Mouse (Mus musculus) heart, adult 8-10 months (tissue): Measurements from ENCODE around the gene Nup160. TPM values are rescaled to one million over a fixed set of nuclear protein-coding genes. Genes with fewer than 3 reads are reported as not detected.
A peak's percentile ranks its signal among the peaks of the same experiment; 100 is the strongest.

Source experiments
- DNase-seq: peaks from one replicate; pipeline ENCODE4 v3.0.0; 2022; ENCODE audit warnings: low spot score
- total RNA-seq, 4 experiments: library from RNA; stranded (reverse); gene quantifications; 2 replicates each; pipeline ENCODE4 v1.2.4; 2022

Nup160 gene
- total RNA-seq, 4 experiments from 2014 or later, result 9.6 to 14.1 (median 13.6) TPM

GRCm38 (mm10) chr2:90745053-90745678, 68.2 kb downstream of the Nup160 start, which contains the start of gene Fnbp4:
Gene Fnbp4, plus strand, starts transcription at chr2:90745370.
- DNase-seq, result peak; percentile 99

DNA sequence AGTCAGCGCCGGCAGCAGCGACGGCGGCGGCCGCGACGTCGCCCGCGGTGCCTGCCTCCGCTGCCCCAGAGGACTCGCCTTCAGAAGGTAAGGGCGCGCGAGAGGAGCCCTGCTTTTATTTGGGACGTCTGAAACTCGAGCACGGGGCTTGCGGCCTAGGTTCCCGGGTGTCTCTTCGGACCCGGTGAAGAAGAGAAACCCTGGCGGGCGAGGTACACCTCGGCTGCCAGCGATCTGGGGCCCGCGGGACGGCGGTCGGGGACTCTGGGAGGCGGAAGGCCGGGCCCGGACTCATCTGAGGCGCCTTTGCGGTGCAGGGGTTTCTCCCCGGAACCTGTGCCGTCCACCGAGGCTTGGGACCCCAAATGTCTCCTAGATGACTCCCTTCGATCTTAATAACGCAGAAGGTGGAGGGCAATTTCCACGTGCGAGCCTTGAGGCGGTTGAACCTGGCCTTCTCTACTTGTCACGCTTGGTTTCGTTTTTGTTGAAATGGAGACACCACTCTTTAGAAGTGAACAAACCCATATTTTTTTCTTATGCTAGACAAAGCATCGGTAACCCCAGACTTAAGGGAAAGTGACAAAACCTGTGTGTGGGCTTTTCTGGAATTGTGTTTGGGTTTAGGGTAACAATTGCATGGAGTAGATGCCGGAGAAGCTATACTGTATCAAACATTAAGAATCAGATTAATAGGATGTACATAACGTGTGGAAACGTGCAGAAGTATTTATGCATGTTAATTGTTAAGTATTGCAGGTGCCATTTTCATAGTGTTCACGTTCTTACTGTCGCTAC, 68.9 kb downstream of the Nup160 start:
- peak; percentile 27 for DNase-seq

DNA sequence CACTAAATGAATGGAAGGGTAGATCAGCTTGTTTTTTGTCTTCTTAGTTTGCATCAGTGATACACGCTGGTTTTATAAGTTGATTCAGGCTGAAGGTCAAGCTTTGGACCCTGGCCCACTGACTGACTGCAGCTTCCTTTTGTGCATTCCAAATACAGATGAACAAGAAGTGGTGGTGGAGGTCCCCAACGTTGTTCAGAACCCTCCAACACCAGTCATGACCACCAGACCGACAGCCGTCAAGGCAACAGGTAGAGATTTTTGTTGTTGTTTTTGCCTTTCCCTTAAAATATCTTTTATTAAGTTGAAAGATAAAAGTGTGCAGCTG, 69.5 kb downstream of the Nup160 start:
- DNase-seq, result no peak

DNA sequence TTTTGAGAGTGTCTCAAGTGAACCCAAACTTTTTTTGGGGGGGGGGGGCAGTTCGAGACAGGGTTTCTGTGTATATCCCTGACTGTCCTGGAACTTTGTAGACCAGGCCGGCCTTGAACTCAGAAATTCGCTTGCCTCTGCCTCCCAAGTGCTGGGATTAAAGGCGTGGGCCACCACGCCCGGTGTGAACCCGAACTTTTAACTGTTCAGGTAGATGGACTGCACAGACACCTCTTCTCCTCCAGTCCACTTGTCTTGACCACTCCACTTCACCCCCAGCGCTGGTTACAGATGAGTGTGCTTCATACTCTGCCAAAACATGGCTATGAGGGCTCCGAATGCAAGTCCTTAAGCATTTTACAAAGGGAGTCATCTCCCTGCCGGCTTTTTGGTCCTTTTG, 70.1 kb downstream of the Nup160 start:
- DNase-seq, result no peak

- peak; percentile 26 for DNase-seq
These were observed 72.9 kb downstream of the Nup160 start for GRCm38 (mm10) chr2:90749676-90750459.

- DNase-seq, result no peak
These were observed 76.5 kb downstream of the Nup160 start for GRCm38 (mm10) chr2:90753565-90753964.

GRCm38 (mm10) chr2:90754188-90754587, 77.2 kb downstream of the Nup160 start:
- no peak for DNase-seq

GRCm38 (mm10) chr2:90765123-90765522, 88.1 kb downstream of the Nup160 start:
- DNase-seq, result no peak

GRCm38 (mm10) chr2:90781323-90781722, 104.3 kb downstream of the Nup160 start:
- no peak for DNase-seq

DNA sequence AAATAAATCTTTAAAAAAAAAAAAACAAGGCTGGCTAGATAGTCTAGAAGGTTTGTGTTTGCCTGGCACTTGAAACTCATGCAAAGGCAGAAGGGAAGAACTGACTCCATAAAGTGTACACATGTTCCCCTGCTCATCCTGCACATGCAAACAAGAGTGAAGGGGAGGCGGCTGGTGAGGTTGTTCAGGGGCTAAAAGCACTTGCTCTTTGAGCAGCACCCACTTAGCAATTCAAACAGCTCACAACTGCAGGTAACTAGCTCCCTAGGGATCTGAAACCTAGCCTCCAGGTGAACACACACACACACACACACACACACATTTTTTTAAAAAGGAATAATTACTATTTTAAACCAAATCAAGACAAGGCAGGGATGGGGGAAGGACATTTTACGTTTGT, 104.9 kb downstream of the Nup160 start:
- no peak for DNase-seq

DNA sequence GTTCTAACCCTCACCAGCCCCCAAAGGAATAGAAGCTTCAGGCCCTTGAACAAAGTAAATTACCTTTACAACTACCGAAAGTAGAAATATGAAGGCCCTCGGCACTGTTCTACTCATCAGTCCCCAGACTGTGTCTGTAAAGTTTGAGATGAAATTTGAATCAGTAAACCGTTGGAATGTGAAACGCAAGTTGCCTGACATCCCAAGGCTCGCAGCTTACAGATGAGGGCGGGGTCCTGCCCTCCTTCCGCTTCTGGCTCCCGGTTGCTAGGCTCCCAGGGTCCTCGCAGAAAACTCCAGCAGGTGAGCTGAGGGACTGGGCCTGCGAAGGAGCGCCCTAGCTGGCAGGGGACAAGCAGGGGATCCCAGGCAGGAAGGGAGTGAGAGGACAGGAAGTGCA, 105.4 kb downstream of the Nup160 start, which contains the start of gene Agbl2:
TSS of gene Agbl2 (plus strand) at position 270 of the 400 bp plus-strand sequence.
- peak; percentile 15 for DNase-seq

DNA sequence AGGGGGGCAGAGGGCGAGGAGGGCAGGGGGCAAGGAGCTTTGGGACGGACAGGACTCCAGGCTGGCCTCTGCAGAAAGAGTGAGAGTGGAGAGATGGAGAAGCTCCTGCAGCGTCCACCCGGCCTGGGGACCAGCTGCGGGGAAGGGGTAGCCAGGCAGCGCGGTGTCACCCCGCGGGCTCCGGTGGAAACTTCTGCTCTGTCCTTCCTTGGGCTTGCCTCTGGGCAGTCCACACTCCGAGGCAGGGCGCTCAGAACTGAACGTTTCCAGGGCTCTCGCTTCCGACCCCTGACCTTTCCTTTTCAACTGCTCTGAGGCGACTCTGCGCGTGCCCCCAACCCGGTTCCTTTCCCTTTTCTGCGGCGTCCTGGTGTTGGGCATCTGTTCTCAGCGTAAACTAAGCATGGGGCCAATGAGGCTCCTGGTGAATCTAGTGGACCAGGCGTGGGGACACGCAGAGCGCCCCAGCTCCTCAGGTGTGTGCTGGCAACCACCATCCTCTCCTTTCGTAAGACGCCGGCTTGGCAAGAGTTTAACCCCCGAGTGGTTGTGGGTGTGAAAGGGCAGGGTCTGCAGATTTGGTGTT, 106.0 kb downstream of the Nup160 start:
- DNase-seq, result no peak

Other genes with a start within 250 kb of the Nup160 start
- gene Ptprj, start 96.6 kb upstream of the Nup160 start, total RNA-seq, result 1 to 10 TPM; 6.0 to 7.3 (median 7.0) TPM
- 10 to 100 TPM; 11.1 to 18.2 (median 14.5) TPM for gene Fnbp4, start 68.2 kb downstream of the Nup160 start, total RNA-seq
- 1 to 10 TPM; 1.0 to 2.4 (median 1.6) TPM for gene Agbl2, start 105.5 kb downstream of the Nup160 start, total RNA-seq
- gene Mtch2, start 169.9 kb downstream of the Nup160 start, total RNA-seq, result 100 to 1,000 TPM; 165 to 183 (median 182) TPM
- gene C1qtnf4, start 208.6 kb downstream of the Nup160 start, total RNA-seq, result 1 to 10 TPM; 2.6 to 4.9 (median 3.5) TPM
- 10 to 100 TPM; 21.7 to 28.3 (median 24.5) TPM for gene Kbtbd4, start 227.5 kb downstream of the Nup160 start, total RNA-seq
- gene Ndufs3, start 227.6 kb downstream of the Nup160 start, total RNA-seq, result 1,000 to 10,000 TPM in 1 of 4 experiments, 100 to 1,000 TPM in 3; 876 to 1,074 (median 969) TPM